Mouse (Mus musculus): ENCODE measurements around the gene Gm14406.

DNA sequence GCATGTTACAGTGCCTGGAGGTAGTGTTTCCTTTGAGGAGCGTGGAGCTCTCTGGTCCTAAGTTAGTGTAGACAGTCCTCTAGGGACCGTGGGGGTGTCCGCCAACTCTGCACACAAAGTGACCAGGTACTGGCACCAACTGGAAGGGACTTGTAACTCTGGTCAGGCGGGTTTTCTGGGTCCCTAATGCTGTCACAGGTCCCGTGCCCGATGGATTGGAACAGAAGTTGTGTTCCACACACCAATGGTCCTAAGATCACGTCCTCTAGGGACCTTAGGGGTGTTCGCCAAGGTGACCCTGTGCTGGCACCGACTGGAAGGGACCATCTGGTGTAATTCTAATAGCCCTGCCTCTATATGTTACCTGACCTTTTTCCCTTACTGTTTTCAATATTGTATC is 42.1 kb downstream of the Gm14406 start:
- TF ChIP-seq CTCF (IDR thresholded peaks at IDR 0.05), result no peak
- TF ChIP-seq EP300 (IDR thresholded peaks at IDR 0.05), result no peak

Data from lung, postnatal 0 days (tissue).